Mouse (Mus musculus) gastrocnemius, postnatal 25 days (tissue): ENCODE data around the gene Usp43. TPM values are rescaled to one million over a fixed set of nuclear protein-coding genes. Genes with fewer than 3 reads are reported as not detected.

Experiments
- DNase-seq: peaks from one replicate; pipeline ENCODE4 v3.0.0; 2022
- total RNA-seq, 2 experiments: library from RNA; stranded (reverse); gene quantifications; 1 replicate in 1 of 2; 2 replicates in 1 of 2; pipeline ENCODE4 v1.2.3; 2021

The Usp43 gene
- total RNA-seq, 2 experiments from 2014 or later: 0.33 to 0.64 TPM

DNA sequence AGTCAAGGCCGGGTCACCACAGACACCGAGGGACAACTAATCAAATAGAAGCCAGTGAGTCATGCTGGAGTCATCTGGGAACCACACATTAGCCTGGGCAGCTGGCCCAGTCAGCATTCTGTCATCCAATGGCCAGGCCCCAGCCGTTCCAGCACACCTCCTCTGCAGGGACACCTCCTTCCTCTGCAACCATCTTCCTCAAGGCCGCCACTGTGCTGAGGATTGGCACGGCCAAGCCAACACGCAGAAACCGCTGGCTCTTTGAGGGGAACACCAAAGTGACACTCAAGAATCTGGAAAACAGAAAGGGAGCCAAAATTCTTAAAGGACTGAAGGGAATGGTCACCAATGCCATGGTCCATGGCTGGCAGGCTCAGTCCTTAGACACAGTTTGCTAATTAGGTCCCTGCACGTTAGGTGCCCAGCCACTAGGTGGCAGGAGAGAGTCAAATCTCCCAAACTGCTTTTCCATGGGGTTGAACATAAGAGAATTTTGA, 24.8 kb downstream of the Usp43 start:
- DNase-seq: peak; percentile 76

DNA sequence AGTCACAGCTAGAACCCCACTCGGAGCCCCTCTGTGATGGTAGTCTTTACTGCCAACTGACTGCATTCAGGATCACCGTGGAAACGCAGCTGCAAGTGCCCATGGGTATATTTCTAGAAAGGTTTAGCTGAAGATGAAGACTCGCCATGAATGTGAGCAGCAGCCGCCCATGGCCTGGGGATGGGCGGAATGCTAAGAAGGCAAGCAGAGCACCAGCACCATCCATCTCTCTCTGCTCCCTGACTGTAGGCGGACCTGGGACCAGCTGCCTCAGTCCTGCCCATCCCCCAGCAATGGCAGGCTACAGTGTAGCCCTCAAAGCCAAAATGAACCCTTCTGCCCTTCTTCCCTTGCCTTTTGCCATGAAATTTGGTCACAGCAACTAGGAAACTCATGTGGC, 26.3 kb downstream of the Usp43 start:
- DNase-seq: no peak

DNA sequence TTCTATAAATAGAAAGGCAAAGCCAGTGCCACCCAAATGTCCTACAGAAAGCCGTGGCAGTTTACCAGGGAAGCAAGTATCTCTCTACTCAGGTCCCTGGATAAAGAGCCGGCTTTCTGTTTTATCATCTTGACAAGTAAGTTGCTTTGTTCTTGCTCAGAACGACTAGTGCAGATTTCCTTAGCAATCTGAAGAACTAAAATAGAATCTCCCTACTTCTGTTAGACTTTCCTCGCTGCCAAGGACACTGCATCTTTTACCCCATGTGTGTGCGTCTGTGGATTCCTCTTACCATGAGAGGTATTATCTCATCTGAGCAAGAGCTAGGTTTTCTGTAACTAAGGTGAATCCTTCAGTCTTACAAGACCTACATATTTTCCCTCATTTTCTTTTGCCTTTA, 33.4 kb downstream of the Usp43 start:
- no peak for DNase-seq

DNA sequence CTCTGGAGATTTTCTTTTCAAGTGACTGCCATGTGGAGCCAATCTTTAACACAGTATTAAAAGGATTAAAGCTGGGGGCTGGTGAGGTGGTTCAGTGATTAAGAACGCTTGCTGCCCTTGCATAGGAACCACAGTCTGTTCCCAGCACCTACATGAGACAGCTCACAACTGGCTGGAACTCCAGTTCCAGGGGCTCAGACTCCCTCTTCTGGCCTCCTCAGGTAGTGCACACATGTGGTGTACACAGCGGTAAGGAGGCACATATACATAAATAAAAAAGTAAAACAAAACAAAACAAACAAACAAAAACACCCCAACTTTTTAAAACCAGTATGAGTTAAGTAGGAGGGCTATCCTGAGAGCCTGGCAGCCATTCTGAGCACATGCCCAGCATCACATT, 36.0 kb downstream of the Usp43 start:
- no peak for DNase-seq

DNA sequence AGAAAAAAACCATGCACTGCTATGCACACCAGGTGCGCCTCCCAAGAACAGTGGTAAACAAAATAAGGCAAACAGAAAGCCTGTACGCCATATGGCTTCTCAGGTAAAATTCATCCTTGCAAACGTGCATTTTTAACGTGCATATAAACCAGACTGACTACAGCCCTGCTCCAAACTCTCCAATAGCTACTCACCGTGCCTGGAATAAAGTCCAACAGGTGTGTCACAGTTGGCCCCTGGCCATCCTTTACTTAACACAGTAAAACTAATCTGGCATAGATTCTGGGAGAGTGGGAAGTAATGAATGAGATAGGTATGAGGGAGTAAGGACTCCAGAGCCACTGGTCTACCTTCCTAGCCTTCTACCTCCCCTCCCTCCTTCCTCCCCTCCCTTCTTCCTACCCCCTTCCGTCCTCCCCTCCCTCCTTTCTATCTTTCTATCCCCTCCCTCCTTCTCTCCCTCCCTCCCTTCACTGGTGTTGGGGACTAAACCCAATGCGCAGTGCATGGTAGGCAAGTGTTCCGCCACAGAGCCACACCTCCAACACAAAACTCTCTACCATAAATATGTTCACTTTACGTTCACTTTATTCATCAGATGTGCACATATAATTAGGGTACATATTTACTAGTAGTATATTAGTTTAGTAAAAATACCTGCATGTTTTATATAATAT, 56.3 kb downstream of the Usp43 start:
- DNase-seq: no peak

DNA sequence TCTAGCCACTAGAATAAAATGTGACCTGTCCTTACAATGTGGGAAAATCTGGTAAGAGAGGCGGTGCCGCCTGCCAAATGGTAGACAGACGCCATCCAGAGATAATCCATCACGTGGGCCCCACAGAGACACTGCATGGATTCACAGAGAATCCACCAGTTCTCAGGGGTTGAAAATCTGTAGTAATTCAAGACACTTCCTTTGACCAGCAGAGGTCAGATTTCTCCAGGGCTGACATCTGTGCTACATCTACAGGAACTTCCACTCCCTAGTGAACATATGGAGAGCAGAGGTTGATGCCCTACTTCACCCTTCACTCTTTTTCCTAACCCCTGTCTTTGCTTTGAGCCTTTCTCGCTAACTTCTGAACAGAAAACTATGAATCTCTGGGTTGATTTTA, 56.9 kb downstream of the Usp43 start:
- no peak for DNase-seq

DNA sequence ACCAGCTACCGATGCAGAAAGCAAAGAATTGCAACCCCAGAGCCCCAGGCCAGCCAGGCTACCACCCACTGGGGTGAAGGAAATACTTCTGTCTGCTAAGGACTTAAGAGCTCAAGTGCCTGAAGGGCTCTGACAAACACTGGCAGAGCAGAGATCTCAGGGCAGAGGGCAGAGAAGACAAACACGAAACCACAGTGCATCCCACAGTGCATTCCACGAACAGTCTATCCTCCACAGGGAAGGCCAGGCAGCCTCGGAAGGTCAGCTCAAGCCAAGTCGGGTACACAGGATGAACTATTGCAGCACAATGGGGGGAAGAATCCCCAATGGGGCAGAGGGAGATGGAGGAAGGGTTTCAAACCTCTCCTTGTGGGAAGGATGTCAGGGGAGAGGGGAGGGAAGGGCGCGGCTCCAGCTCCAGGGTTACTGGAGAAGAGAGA, 60.5 kb downstream of the Usp43 start:
- DNase-seq: no peak

DNA sequence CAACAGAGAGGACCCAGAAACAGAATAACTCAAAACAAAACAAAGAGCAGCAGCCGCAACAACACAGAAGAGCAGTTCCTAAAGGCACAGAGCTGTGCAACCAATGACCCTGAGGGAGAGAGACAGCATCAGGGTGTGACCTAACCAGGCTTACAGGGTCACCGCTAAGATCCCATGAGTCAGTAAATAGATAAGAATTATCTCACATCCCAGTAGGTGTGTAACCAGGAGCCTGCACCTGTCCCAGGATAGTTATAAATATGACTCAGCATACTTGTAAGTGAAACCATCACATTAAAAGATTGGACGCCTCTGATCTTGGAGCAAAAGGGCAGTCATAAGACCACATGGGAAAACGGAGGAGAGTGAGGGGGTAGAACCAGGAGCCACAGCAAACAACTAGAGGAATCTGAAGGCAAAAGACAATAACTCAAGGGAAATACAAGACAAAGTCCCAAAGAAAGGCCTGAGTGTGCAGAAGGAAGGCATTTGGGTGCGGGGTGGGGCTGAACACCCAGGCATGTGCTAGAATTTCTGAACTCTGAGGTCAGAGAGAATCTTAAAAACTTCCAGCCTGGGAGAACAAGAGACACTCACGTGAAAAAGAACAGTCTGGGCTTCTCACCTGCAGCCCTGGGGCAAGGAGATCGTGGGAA, 61.1 kb downstream of the Usp43 start:
- DNase-seq: no peak

DNA sequence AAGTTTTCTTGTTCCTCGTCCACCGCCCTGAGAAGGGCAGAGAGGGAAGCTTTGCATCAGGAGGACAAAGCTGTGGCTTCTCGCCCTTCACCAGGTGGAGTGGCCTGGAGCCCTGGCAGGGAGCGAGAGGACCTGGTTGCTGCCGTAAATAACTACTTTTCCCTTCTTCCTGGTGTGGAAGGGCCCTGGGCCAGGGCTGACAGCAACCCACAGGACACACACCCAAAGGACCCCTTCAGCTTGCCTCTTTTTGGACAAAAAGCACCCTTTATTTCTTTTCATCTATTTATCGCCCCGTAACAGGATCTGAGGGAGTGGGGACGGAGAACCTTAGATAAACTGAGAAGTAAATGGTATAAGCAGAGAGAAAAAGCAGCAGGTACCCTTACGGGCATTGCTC, 63.4 kb downstream of the Usp43 start:
- no peak for DNase-seq

DNA sequence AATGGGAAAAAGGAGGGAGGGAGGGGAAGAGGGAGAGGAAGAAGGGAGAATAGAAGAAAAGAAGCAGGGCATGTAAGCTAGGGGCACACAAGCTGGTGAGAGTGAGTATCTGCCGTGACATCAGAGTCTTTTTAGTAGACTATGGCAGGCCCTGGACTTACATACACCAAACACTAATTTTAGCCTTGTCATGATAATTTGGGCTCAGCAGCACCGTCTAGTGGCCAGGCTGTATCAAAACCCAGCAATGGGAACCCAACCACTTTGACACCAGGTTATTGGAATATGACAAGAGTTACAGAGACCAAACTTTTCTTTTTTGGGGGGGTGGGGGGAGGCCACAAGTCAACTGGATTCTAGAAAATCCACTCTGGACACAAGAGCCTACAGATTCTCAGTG, 66.9 kb downstream of the Usp43 start:
- no peak for DNase-seq

DNA sequence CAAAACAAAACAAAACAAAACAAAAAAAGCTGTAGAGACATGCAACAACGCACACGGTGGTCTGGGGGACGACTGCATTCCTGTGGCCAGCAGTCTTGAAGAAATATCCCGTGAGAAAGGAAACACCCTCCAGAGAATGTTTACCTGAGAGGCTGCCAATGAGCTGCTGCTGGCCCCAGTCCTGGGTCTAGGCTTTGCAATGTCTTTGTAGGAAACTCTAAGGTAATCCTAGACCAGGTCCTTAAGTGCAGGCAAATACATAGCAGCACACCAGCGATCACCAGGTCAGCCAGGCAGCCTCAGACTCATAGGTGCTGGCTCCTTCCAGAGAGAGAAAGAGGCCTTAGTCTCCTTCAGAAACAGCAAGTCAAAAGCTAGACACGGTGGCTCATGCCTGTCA, 68.0 kb downstream of the Usp43 start:
- DNase-seq: no peak

DNA sequence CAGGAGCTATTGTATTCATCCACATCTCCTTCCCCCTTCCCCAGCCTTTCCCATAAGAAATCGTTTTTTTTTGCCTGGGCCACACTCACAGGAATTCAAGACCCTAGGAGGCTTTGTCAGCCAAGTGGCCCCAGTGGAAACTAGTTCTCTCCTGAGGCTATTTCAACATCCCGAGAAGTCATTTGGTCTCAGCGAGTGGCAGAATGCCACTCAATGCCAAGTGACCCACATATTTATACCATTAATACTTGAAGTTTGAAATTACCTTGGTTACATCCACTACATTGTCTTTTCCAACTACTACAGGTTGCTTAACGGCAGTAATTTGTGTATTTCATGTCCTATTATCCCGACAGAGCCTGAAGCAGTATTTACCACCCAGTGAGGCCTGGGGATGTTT, 70.2 kb downstream of the Usp43 start:
- DNase-seq: no peak

DNA sequence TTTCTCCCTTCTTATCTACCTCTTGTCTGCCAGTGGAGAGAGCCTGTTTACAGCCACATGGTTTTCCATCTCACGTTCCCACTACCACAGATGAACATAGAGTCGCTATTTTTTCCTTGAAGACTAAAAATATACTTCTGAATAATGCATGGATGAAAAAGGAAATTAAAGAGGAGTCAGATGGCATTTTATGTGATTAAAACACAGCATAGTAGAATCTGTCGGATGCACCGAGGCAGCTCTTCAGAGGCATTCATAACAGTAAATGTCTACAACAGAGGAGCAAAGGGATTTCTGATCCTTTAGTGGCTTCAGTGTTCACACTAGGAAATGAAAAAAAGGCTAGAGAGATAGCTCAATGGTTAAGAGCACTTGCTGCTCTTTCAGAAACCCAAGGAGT, 76.8 kb downstream of the Usp43 start:
- DNase-seq: no peak

DNA sequence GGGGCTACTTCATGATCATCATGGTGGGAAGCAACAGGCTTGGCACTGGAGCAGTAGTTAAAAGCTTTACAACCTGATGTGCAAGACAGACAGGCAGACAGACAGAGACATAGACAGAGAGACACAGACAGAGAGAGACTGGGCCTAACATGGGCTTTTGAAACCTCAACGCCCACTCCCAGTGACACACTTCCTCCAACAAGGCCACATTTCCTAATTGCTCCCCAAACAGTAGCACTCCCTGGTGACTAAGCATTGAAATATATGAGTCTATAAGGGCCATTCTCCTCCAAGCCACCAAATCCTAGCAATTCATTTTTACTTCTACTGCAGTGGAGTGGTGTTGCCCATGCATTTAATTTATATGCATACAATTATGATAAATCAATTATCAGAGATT, 82.1 kb downstream of the Usp43 start:
- DNase-seq: no peak

DNA sequence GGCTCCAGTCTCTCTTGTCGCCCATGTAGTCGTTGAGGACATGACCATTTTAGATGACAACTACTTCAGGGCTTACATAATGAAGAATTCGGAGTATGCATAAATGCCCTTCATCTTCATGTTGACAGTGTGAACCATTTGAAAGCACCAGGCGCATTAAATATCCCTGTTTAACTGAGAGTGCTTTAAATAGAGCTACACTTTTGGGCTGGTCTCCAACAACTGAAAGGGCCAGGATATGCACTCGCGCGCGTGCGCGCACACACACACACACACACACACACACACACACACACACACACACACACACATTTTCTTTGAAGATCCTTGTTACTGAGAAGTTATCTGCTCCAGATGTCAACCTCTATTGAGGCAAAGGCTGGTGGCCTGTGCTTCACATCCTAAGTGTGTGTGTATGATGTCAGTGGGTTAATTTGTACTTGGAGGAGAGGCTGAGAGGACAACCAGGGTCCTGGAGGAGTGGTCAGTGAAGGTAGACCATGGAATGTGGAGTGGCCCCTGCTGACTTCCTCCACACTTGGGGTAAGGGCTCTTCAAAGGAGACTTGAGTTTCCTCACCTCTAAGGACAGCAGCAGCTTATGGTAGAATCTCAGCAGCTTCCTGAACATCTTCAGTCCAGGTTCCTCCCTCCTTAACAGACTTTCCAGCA, 86.4 kb downstream of the Usp43 start:
- DNase-seq: no peak

DNA sequence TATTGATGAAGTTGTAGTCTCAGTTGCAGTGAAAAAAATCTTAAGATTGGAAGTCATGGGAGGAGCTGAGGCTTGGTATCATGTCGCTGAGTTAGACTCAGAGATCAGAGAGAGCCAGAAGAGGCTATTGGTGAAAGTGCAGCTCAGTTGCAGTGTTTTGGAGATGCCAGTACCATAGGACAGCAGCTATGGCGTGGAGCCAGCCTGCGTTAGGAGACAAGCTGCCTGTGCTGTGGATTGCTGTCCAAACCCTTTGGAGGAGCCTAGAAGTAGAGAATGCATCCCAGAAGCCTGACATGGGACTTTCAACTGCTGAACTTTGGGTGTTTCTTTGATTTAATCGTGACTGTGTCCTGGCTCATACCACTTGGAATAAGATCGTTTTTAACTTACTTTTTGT, 90.1 kb downstream of the Usp43 start:
- DNase-seq: no peak

DNA sequence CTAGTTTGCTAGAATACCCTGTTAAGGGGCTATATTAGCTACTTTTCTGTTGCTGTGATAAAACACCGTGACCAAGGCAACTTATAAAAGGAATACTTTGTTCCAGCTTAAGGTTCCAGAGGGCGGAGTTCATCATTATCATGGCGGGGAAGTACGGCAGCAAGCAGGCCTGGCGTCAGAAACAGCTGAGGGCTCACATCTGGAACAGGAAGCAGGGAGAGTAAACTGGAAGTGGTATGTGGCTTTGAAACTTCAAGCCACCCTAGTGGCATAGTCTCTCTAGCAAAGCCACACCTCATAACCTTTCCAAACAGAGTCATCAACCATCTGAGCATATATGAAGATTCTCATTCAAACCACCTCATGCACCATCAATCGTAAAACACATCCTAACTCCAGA, 92.4 kb downstream of the Usp43 start:
- no peak for DNase-seq

DNA sequence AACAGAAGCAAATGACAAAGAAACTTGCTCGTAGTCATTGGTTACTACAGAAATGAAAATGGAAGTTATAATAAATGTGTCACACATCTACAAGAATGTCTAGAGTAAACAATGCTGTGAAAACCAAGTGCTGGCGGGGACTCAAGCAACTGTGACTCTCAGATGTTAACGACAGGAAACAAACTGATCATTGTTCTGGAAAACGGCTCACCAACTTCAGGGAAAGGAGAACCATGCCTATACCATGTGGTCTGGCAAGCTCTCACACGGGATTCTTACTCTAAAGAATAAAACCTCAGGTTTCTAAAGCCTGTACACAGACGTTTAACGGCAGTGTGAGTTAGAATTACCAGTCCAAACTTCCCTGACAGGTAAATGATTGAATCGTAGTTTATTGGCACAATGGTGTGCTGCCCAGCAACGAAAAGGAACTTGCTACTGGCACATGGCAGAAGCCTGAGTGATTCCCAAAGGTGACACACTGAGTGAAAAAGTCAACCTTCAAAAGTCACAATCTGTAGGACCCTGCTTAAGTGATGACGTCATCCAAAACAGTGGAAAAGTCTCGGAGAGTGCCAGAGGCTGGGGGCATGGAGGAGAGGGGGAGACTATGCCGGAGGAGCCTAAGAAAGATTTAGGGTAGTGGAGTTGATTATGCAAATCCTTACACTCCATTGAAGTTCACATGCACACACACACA, 93.4 kb downstream of the Usp43 start:
- no peak for DNase-seq

DNA sequence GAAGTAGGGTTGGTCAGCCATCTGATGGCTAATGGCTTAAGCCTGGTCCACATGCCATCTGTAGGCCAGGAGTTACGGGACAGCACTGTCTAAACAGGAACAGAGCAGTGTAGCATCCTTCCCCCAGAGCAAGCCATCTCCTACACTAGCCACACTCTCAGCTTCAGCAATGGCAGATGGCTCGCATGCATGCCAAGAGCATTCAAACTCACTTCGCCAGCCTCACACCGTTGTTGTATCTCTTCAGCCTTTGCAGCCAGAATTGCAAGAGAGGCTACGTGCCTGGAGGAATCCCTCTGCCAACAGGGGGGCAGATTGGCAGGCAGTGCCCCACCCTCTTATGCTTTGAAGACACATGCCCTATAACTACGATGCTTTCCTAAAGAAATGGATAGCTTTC, 100.4 kb downstream of the Usp43 start:
- DNase-seq: no peak

DNA sequence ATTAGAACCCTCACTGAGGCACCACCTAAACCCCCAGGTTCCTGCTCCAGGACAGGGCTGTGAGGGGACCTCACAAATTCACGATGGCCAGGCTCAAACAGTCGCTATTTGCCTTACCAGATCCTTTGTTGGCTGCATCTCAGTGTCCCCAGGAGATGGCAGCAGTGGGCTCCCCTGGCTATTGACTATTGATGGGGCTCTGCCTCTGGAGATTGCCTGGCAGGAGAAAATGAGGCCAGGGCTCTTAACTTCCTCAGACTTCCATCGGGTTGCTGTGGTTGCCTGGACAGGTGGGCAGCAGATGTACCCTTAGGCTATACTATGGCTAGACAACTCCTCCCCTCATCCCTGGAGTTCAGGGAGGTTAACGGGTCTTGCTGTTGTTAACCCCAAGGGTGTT, 101.7 kb downstream of the Usp43 start:
- no peak for DNase-seq

DNA sequence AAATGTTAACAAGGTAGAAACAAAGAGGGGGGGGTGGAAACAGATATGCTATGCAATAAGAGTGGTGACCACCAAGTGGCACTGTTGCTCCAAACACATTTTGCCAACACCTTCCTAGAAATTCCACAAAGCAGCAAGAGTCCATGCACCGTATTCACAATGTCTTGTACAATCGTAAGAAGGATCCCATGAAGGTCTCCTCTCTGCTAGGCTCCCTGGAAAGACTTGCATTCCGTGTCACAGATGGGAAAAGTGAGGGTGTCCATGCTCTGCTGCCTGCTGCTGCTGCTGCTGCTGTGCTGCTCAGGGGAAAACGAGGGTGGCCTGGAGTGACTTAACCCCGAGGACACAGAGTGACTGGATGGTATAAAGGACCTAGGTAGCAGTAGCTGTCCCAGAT, 102.3 kb downstream of the Usp43 start:
- DNase-seq: no peak

DNA sequence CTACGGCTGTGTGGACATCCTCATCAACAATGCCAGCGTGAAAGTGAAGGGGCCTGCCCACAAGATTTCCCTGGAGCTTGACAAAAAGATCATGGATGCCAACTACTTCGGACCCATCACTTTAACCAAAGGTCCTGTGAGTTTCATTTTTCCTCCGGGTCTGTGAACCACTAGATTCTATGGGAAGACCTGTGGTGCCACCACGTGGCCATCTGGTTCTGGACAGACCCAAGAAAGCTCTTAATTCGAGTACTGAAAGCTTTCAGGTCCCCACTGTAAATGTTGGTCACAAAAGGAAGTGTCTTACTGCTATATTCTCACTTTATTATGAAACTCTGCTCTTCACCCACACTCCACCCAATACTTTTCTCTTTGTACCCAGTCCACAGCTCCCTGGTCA, 110.4 kb downstream of the Usp43 start:
- DNase-seq: no peak

DNA sequence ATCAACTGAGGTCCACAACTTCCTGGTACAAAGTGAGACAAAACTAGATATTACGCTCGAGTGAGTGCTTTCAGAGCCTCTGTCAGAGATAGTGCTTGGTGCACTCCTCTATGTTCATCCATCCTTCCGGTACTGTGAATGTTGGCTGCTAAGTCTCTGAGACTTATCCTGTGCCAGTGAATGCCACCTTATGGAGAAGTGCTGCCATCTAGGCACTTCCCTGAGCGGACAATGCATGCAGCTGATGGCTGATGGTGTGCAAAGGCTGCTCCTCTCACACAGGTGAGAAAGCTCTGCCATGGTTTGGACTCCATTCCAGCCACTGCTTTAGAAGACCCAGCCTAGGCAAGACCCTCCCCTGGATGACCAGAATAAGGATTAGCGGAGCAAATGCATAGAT, 113.9 kb downstream of the Usp43 start:
- DNase-seq: no peak
